Mouse (Mus musculus): ENCODE data around the gene Btbd35f19. TPM values are rescaled to one million over a fixed set of nuclear protein-coding genes. Genes with fewer than 3 reads are reported as not detected.
"Not testable (repeated sequence)": the region's sequence is repeated elsewhere in the genome, so short reads cannot be mapped to it uniquely, and the experiment has no call there.

Gene Btbd35f19
- polyA plus RNA-seq (2014; fragmentation: Nextera tagmentation; extraction: Ambion mirVana): not detected in 2 replicates

DNA sequence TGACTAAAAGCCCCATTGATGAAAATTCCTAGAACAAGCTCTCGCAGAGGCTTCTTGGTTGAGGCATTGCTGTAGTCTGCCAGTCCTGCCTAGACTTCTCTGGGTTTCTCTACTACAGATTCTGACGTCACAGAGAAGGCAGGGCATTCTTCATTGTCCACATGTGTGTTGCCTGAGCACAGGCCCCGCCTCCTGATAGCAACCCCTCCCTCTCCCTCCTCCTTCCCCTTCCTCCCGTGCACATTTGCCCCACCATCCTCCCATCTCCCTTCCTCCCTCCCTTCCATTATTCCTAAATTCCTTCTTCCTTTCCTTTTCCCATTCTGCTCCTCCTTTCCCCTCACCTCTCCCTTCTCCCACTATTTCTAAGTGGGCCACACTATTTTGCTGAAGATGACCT, at the start of gene Btbd35f19:
Gene Btbd35f19 (minus strand): TSS at position 101 of the 400 bp plus-strand sequence.
- not testable (repeated sequence) for H3K27me3 ChIP-seq (ENCODE audit: control insufficient read depth, insufficient read depth, low read length); H3K27ac ChIP-seq (replicated peaks; ENCODE audit: low read depth, low read length); H3K9me3 ChIP-seq (ENCODE audit: control insufficient read depth, low read length); H3K4me3 ChIP-seq (ENCODE audit: low read depth, low read length); H3K4me1 ChIP-seq (ENCODE audit: control insufficient read depth, insufficient read depth, low read length); H3K9ac ChIP-seq (ENCODE audit: low read length); H3K4me2 ChIP-seq (ENCODE audit: low read depth, severe bottlenecking); H3K36me3 ChIP-seq (ENCODE audit: control insufficient read depth, insufficient read depth, low read length); DNase-seq (ENCODE audit: low spot score); ATAC-seq (ENCODE audit: insufficient number of reproducible peaks, low FRiP score, low TSS enrichment, low read depth)
- WGBS: no CpG with 5 or more reads among the region's 4 CpGs

DNA sequence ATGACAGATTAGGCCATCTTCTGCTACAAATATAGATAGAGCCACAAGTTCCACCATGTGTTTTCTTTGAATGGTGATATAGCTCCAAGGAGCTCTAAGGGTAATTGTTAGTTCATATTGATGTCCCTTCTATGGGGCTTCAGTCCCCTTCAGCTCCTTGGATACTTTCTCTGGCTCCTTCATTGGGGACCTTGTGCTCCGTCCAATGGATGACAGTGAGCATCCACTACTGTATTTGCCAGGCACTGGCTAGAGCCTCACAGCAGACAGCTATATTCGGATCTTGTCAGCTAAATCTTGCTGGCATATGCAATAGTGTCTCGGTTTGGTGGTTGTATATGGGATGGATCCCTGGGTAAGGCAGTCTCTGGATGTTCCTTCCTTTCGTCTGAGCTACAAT, 41.8 kb downstream of the Btbd35f19 start:
- H3K9ac ChIP-seq (ENCODE audit: low read length); DNase-seq (ENCODE audit: low spot score); H3K4me2 ChIP-seq (ENCODE audit: low read depth, severe bottlenecking); H3K4me3 ChIP-seq (ENCODE audit: low read depth, low read length); H3K9me3 ChIP-seq (ENCODE audit: control insufficient read depth, low read length); H3K27me3 ChIP-seq (ENCODE audit: control insufficient read depth, insufficient read depth, low read length); ATAC-seq (ENCODE audit: insufficient number of reproducible peaks, low FRiP score, low TSS enrichment, low read depth); H3K4me1 ChIP-seq (ENCODE audit: control insufficient read depth, insufficient read depth, low read length); H3K27ac ChIP-seq (replicated peaks; ENCODE audit: low read depth, low read length); H3K36me3 ChIP-seq (ENCODE audit: control insufficient read depth, insufficient read depth, low read length): not testable (repeated sequence)
- 89% methylated on average over 2 of the region's 4 CpGs for WGBS

DNA sequence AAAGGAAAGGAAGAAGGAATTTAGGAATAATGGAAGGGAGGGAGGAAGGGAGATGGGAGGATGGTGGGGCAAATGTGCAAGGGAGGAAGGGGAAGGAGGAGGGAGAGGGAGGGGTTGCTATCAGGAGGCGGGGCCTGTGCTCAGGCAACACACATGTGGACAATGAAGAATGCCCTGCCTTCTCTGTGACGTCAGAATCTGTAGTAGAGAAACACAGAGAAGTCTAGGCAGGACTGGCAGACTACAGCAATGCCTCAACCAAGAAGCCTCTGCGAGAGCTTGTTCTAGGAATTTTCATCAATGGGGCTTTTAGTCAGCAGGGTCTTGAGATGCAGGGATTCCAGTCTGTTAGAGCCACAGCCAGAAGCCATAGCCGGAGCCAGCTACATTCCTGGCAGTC, 47.6 kb downstream of the Btbd35f19 start, which contains the start of gene Btbd35f26:
Gene Btbd35f26 (plus strand): TSS at position 301 of the 400 bp plus-strand sequence.
- not testable (repeated sequence) for H3K9ac ChIP-seq (ENCODE audit: low read length); H3K27me3 ChIP-seq (ENCODE audit: control insufficient read depth, insufficient read depth, low read length); ATAC-seq (ENCODE audit: insufficient number of reproducible peaks, low FRiP score, low TSS enrichment, low read depth); H3K9me3 ChIP-seq (ENCODE audit: control insufficient read depth, low read length); H3K4me2 ChIP-seq (ENCODE audit: low read depth, severe bottlenecking); H3K4me3 ChIP-seq (ENCODE audit: low read depth, low read length); H3K4me1 ChIP-seq (ENCODE audit: control insufficient read depth, insufficient read depth, low read length); DNase-seq (ENCODE audit: low spot score); H3K36me3 ChIP-seq (ENCODE audit: control insufficient read depth, insufficient read depth, low read length); H3K27ac ChIP-seq (replicated peaks; ENCODE audit: low read depth, low read length)
- no CpG with 5 or more reads among the region's 4 CpGs for WGBS

Other genes starting within 250 kb of the Btbd35f19 start
- not detected in 2 replicates for gene Spin2f, start 130.0 kb downstream of the Btbd35f19 start, polyA plus RNA-seq (2014; fragmentation: Nextera tagmentation; extraction: Ambion mirVana)
- gene Btbd35f26, start 47.5 kb downstream of the Btbd35f19 start, polyA plus RNA-seq (2014; fragmentation: Nextera tagmentation; extraction: Ambion mirVana): not detected in 2 replicates
- not detected in 2 replicates for gene Gm21883, start 190.4 kb upstream of the Btbd35f19 start, polyA plus RNA-seq (2014; fragmentation: Nextera tagmentation; extraction: Ambion mirVana)
- not detected in 2 replicates for gene Spin2e, start 235.0 kb upstream of the Btbd35f19 start, polyA plus RNA-seq (2014; fragmentation: Nextera tagmentation; extraction: Ambion mirVana)

All from limb, embryonic 11.5 days (tissue).